Mouse (Mus musculus): ENCODE data around the gene Atg9a.
"Not testable (repeated sequence)": the region's sequence is repeated elsewhere in the genome, so short reads cannot be mapped to it uniquely, and the experiment has no call there.

Gene Atg9a

DNA sequence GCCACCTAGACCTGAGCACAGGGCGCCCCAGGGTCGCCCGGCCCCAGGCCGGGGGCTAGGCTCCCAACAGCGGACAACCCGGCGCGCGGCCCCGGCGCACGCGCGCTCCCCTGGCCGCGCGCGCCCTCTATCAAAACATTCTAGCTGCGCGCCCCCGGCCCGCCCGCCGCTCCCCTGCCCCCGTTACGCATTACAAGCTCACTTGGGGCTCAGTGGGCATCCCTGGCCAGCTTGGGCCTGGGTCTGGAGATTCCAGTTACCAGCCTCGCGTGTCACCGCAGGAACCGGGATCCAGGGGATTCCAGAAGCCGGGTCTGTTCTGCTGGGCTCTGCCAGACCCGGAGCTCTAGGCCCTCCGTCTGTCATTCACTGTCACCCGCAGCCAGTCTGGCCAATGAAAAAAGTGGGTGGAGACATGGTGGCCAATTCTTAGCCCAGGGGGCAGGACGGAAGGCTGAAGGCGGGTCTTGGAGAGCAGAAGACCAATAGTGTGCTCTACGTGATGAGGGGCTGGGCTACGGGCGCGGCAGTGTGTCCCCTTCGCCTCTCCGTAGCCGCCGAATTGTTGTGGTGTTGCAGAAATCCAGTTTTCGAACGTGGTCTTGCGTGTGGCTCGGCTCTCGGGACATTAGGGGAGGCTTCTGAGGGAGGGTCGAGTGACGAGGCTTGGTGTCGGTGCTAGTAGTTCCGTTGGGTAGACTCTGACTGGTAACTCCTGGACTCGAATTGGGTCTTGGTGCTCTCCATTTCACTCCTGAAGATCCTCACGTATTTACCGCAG, at the start of gene Atg9a, which contains the start of gene Ankzf1:
Gene Atg9a, minus strand, starts transcription at position 575 of the 781 bp plus-strand sequence.
Gene Ankzf1, plus strand, starts transcription at position 530 of the 781 bp plus-strand sequence.
- DNase-seq (ENCODE audit: low spot score in 2 of 2): peak; percentile 77 to 88

DNA sequence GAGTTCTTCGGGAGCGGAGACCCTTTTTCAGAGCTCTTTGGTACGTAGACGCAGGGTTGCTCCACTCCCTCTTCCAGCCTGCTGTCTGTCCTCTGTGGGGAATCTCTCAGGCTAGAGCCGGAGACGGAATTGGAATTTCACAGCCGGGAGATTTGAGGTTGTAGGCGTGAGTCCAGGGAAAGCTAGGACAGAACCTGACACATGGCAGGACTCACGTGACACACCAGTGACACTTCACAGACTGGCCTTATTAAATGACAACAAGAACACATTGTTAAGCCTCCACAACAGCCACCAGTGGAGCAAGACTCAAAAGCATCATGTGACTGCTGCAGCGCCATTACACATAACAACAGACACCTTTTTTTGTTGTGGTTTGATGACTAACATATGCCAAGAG, 47.6 kb upstream of the Atg9a start:
- DNase-seq (ENCODE audit: low spot score in 2 of 2): no peak

GRCm38 (mm10) chr1:75236117-75237050, 44.4 kb upstream of the Atg9a start, which contains the start of gene Dnajb2:
TSS of gene Dnajb2 (plus strand) at chr1:75236406.
- DNase-seq (ENCODE audit: low spot score in 2 of 2): peak in 1 of 2 experiments; percentile 70

DNA sequence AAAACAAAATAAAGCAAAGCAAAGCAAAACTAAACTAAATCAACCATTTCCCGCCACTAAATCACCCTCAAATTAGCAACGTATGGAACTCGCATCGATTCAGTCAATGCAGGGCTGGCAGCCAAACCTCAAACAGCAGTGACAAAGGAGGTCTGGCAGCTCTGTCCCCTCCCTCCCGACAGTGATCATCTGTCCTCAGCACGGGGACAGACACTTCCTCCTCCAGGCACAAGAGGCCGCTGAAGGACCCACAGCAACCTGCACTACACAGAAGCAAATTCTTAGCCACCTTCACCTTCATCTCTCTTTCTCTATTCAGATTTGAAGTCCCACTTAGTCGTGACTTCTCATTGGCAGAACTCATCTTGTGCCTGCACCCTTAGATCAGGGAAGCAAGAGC, 42.6 kb upstream of the Atg9a start:
- DNase-seq (ENCODE audit: low spot score in 2 of 2): peak in 1 of 2 experiments; percentile 66

- not testable (repeated sequence) for DNase-seq (ENCODE audit: low spot score in 2 of 2)
Measured at GRCm38 (mm10) chr1:75232489-75232888, 40.5 kb upstream of the Atg9a start.

DNA sequence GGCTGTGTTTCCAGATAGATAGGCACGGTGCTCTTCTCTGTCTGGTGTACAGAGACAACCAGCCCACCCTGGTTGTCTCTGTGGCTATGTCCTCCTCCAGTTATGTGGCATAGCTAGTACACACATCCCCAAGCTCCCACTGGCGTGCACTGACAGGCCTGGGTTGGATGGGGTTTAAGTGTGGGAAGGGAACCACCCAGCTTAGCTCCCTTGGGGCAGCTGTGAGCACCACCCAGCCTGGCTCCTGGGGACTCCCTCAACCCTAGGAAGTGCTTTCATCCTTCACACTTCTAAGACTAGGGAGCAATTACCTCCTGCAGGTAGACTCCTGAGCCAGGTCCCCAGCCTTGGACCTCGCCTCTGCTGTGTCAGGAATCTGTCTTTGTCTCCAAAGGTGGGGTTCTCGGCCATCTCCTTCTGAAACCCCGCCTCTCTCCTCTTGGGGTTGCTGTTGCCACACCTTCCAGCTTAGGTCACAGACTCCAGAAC, 39.7 kb upstream of the Atg9a start, which contains the start of gene A630095N17Rik:
Gene A630095N17Rik, minus strand, starts transcription at position 439 of the 489 bp plus-strand sequence.
- DNase-seq (ENCODE audit: low spot score in 2 of 2): no peak

DNA sequence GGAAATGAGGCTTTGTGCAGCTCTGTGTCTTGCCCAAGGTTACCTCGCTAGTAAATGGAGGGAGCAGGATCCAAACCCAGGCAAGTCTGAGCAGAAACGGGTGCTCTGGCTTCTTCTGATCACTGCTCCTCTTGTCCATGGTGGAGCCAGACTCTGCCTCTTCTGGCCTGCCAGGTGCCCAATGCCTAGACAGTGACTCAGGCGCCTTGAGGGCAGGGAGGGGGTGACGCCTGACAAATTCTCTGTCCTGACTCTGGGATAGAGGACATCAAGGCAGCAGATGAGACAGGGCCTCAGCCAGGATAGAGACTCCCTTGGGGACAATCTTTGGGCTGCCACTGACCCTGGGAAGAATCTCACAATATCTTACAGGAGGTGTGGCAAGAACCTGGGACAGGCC, 39.2 kb upstream of the Atg9a start:
- no peak for DNase-seq (ENCODE audit: low spot score in 2 of 2)

DNA sequence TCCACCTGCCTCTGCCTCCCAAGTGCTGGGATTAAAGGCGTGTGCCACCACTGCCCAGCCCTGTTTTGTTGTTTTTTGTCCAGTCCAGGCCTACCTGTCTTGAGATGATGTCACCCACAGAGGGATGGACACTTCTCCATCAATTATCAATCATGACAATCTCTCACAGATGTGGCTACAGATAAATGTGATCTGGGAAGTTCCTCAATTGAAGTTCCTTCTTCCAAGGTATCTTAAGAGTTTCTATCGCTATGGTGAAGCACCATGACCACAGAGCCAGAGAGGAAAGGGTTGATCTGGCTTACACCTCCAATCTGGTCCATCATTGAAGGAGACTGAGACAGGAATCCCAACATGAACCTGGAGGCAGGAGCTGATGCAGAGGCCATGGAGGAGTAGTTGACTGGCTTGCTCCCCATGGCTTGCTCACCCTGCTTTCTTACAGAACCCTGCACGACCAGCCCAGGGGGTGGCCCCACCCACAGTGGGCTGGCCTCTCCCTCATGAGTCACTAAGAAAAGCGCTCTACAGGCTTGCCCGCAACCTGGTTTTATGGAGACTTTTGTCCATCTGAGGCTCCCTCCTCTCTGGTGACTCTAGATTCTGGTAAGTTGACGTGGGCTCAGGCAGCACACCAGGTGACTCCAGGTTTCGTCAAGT, 38.5 kb upstream of the Atg9a start:
- no peak for DNase-seq (ENCODE audit: low spot score in 2 of 2)

GRCm38 (mm10) chr1:75229158-75229557, 37.2 kb upstream of the Atg9a start:
- DNase-seq (ENCODE audit: low spot score in 2 of 2): no peak

GRCm38 (mm10) chr1:75227653-75228052, 35.7 kb upstream of the Atg9a start:
- no peak for DNase-seq (ENCODE audit: low spot score in 2 of 2)

DNA sequence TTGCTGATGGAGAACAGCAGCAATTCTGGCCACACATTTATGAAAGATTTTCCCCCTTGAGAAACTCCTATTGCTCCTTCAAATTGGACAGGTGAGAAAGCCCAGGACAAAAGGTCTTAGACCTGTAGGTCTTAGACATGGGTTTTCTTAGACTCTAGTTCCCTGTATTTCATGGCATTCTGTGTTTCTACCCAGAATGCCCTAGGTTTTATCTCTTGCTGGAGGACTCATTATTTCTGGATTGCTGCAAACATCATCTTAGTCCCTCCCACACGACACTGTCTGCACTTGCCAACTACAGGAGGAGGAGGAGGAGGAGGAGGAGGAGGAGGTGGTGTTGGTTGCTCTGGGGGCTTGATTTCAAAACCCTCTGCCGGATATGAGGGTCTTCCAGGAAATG, 34.1 kb upstream of the Atg9a start:
- DNase-seq (ENCODE audit: low spot score in 2 of 2): no peak

GRCm38 (mm10) chr1:75225473-75225872, 33.5 kb upstream of the Atg9a start:
- no peak for DNase-seq (ENCODE audit: low spot score in 2 of 2)

GRCm38 (mm10) chr1:75223532-75223931, 31.5 kb upstream of the Atg9a start:
- DNase-seq (ENCODE audit: low spot score in 2 of 2): no peak

GRCm38 (mm10) chr1:75222926-75223325, 30.9 kb upstream of the Atg9a start:
- DNase-seq (ENCODE audit: low spot score in 2 of 2): no peak

GRCm38 (mm10) chr1:75221538-75221937, 29.5 kb upstream of the Atg9a start:
- DNase-seq (ENCODE audit: low spot score in 2 of 2): no peak

- DNase-seq (ENCODE audit: low spot score in 2 of 2): peak in 1 of 2 experiments; percentile 41
Measured at GRCm38 (mm10) chr1:75219531-75219930, 27.5 kb upstream of the Atg9a start, which contains the start of gene Tuba4a. TSS of gene Tuba4a (minus strand) at chr1:75219865.

DNA sequence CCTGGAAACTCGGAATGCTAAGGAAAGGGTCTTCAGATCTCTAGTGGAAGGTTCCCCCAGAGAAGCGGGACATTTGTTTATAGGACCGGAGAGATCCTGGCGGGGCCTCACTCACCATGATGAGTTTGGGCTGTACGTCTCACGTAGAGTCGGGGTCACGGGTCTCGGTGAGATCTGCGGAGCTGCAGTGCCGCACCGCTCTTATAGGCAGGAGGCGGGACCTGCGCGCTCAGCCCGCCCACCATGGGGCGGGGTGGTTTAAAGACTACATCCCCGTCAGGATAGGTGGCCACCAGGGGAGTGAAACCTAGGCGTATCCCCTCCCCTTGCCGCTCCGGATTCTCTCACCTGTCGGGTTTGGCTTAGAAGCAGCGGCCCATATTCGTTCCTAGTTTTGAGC, 27.1 kb upstream of the Atg9a start:
- peak; percentile 68 to 69 for DNase-seq (ENCODE audit: low spot score in 2 of 2)

DNA sequence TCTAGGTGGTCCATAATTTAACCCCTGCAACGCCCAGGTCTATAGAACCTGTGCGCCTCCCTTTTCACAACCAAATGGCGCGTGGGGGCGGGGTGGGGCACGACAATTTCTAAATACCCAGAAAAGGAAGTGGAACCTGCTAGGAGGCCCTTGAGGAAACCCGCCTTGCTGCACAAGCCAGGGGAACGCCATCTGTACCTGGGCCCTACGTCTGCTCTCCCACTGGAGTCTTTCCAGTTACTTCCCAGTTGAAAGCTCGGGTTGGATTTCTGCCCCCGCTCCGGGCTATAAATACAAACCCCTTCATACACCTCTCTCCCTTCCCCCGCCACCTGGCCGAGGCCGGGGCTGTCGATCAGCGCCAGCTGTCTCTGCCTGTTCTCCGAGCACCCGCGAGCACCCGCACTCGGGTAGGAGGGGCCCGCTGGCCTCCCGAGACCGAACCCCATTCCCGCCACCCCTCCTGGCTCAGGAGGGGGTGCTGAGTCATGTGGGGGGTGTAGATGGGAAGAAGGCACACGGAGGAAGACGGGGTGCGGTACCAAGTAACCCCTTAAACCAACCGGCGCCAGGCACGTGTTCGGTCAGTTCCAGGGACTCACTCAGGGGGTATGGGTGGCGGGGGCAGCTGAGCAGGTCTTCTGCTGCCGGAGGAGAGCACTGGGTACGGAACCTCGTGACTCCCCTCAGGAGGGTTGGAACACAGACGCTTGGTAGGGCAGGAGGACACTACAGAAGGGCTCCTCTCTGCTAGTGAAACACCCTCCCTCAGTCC, 26.4 kb upstream of the Atg9a start:
- no peak for DNase-seq (ENCODE audit: low spot score in 2 of 2)

DNA sequence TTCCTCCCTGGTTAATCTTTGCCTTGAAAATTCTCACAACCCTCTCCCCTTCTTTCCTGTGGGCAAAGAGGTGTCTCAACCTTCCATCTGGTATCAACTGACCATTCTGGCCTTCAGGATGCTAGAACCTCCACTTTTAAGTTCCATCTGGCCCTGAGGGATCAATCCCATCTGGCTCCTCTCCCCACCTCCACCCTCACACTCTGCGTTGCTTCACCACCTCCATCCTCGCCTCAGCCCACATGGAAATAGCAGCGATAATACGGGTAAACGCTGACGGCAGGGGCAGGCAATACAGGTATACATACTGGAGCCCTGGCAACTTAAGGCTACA, 25.9 kb upstream of the Atg9a start:
- DNase-seq (ENCODE audit: low spot score in 2 of 2): no peak

DNA sequence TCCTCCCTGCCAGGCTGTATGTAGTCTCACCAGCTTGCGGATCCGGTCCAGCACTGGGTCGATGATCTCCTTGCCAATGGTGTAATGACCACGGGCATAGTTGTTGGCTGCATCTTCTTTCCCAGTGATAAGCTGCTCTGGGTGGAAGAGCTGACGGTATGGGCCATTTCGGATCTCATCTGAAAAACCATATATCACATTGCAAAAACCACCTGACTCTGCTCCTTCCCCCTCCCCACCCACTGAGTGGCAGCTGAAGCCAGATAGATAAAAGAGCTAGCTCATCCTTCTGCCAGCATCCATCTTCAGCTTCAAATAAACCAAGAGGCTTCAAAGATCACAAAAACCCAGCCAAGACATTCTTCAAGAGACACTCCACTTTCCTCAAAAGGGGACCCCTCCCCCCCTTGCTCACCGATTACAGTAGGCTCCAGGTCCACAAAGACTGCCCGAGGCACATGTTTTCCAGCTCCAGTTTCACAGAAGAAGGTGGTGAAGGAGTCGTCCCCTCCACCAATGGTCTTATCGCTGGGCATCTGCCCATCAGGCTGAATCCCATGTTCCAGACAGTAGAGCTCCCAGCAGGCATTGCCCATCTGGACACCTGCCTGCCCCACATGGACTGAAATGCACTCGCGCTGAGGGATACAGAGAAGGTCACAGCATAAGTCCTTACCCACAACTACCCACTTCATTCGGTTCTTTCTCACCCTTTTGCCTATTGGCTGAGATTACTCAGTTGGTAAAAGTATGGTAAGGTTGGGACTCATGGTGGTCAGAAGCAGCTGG, 25.0 kb upstream of the Atg9a start:
- no peak for DNase-seq (ENCODE audit: low spot score in 2 of 2)
